Mouse (Mus musculus) left cerebral cortex, postnatal 10 days (tissue): ENCODE measurements around the gene Fbxo27. TPM values are rescaled to one million over a fixed set of nuclear protein-coding genes. Genes with fewer than 3 reads are reported as not detected.
"Not testable (repeated sequence)": the region's sequence is repeated elsewhere in the genome, so short reads cannot be mapped to it uniquely, and the experiment has no call there.

Source experiments
- DNase-seq, 2 experiments: peaks; one replicate each; pipeline ENCODE4 v3.0.0; 2021 to 2022; ENCODE audit warnings: low spot score in 2 of 2, mixed read lengths in 1 of 2; ENCODE audit errors: extremely low spot score in 1 of 2
- intact Hi-C: fragments of 180-260 bp; cut with DNase I; formaldehyde crosslinking; loops from one replicate; pipeline ENCODE4 v1.15.1; 2025
- total RNA-seq, 2 experiments: library from RNA; stranded (reverse); gene quantifications; 2 replicates each; pipeline ENCODE4 v1.2.3; 2021

Gene Fbxo27
- total RNA-seq, 2 experiments from 2014 or later, result 16.0 to 19.8 TPM

- DNase-seq, result no peak
- intact Hi-C loops, result no loop called here
Measured at GRCm38 (mm10) chr7:28697277-28697676, 4.6 kb downstream of the Fbxo27 start.

- intact Hi-C loops, result no loop called here
- DNase-seq, result no peak
Measured at GRCm38 (mm10) chr7:28700269-28700668, 7.6 kb downstream of the Fbxo27 start.

GRCm38 (mm10) chr7:28701306-28701705, 8.7 kb downstream of the Fbxo27 start:
- DNase-seq, intact Hi-C loops: not testable (repeated sequence)

- intact Hi-C loops, result no loop called here
- no peak for DNase-seq
Measured at GRCm38 (mm10) chr7:28702601-28703143, 10.0 kb downstream of the Fbxo27 start.

GRCm38 (mm10) chr7:28709454-28709853, 16.8 kb downstream of the Fbxo27 start:
- intact Hi-C loops, result no loop called here

GRCm38 (mm10) chr7:28710962-28711361, 18.3 kb downstream of the Fbxo27 start:
- intact Hi-C loops, result no loop called here
- no peak for DNase-seq

More at GRCm38 (mm10) chr7:28709454-28709853, 16.8 kb downstream of the Fbxo27 start:
- DNase-seq, result no peak

GRCm38 (mm10) chr7:28714667-28715066, 22.0 kb downstream of the Fbxo27 start:
- DNase-seq, result peak; percentile 45 to 48
- intact Hi-C loops, result no loop called here

GRCm38 (mm10) chr7:28715598-28715997, 22.9 kb downstream of the Fbxo27 start:
- no peak for DNase-seq
- intact Hi-C loops, result no loop called here

- intact Hi-C loops, result no loop called here
- DNase-seq, result peak in 1 of 2 experiments; percentile 66
Measured at GRCm38 (mm10) chr7:28716590-28717281, 24.1 kb downstream of the Fbxo27 start, which contains the start of gene Fbxo17. Gene Fbxo17 (plus strand): TSS chr7:28716804.

- no peak for DNase-seq
- intact Hi-C loops, result no loop called here
Measured at GRCm38 (mm10) chr7:28717726-28718125, 25.1 kb downstream of the Fbxo27 start.

- intact Hi-C loops, result no loop called here
- DNase-seq, result no peak
Measured at GRCm38 (mm10) chr7:28719159-28719558, 26.5 kb downstream of the Fbxo27 start.

- DNase-seq, result no peak
- intact Hi-C loops, result no loop called here
Measured at GRCm38 (mm10) chr7:28719650-28720049, 27.0 kb downstream of the Fbxo27 start.

- intact Hi-C loops, result no loop called here
- no peak for DNase-seq
Measured at GRCm38 (mm10) chr7:28720753-28721537, 28.3 kb downstream of the Fbxo27 start.

- DNase-seq, result no peak
- intact Hi-C loops, result no loop called here
Measured at GRCm38 (mm10) chr7:28722079-28722478, 29.4 kb downstream of the Fbxo27 start.

GRCm38 (mm10) chr7:28724613-28725012, 32.0 kb downstream of the Fbxo27 start:
- DNase-seq, result no peak
- intact Hi-C loops, result loop anchor here (5.0 kb wide), 2 partner anchors 122 to 277 kb away; no protein-coding TSS in a partner anchor

GRCm38 (mm10) chr7:28726600-28726999, 34.0 kb downstream of the Fbxo27 start:
- intact Hi-C loops, result loop anchor here (5.0 kb wide), 2 partner anchors 124 to 279 kb away; no protein-coding TSS in a partner anchor
- peak; percentile 57 to 87 for DNase-seq

- intact Hi-C loops, result loop anchor here (5.0 kb wide), 2 partner anchors 125 to 280 kb away; no protein-coding TSS in a partner anchor
- peak; percentile 51 to 53 for DNase-seq
Measured at GRCm38 (mm10) chr7:28727649-28728340, 35.1 kb downstream of the Fbxo27 start.

- DNase-seq, result peak in 1 of 2 experiments; percentile 75
- intact Hi-C loops, result no loop called here
Measured at GRCm38 (mm10) chr7:28732341-28733142, 39.9 kb downstream of the Fbxo27 start.
